Mouse (Mus musculus) Patski (cell line): ENCODE data around the gene D13Ertd608e. TPM values are rescaled to one million over a fixed set of nuclear protein-coding genes. Genes with fewer than 3 reads are reported as not detected.
"Not testable (repeated sequence)": the region's sequence is repeated elsewhere in the genome, so short reads cannot be mapped to it uniquely, and the experiment has no call there.

Experiments used
- ATAC-seq: fragments of 100-300 bp; one replicate; pipeline ENCODE4 v1.8.0; 2021
- CTCF ChIA-PET: fragments of 350-600 bp; sonication (Branson Sonifier 250); formaldehyde crosslinking; loops from one replicate; lab custom pipeline; 2022; ENCODE audit warnings: inconsistent platforms; lab: Charles Lee
- POLR2A ChIA-PET: fragments of 350-600 bp; sonication (Branson Sonifier 250); formaldehyde crosslinking; loops from one replicate; lab custom pipeline; 2022; ENCODE audit warnings: antibody characterized with exemption, inconsistent platforms; lab: Charles Lee
- DNase-seq: peaks from one replicate; pipeline ENCODE4 v3.0.0-alpha.2; 2011; ENCODE audit warnings: low read depth, low spot score
- H3K27me3 ChIP-seq: fragments of 371-371 bp; one replicate; pipeline ENCODE4 v1.5.1; 2021
- CTCF ChIP-seq: fragments of 100-300 bp; IDR thresholded peaks from one replicate; pipeline ENCODE4 v1.5.1; 2021
- in situ Hi-C: fragments of 300-500 bp; cut with MboI; formaldehyde crosslinking; loops from 3 replicates; pipeline ENCODE4 v1.11.1; 2018; ENCODE audit warnings: low pct_unique_long_range_greater_than_20kb, mixed read lengths
- polyA plus RNA-seq: library from polyadenylated mRNA; unstranded; gene quantifications from one replicate; pipeline ENCODE4 v1.2.3, GENCODE M21; 2021

Gene D13Ertd608e
- polyA plus RNA-seq, 1 experiment from 2014 or later, result not detected

GRCm38 (mm10) chr13:119817579-119818206 lies 18.1 kb upstream of the D13Ertd608e start:
- H3K27me3 ChIP-seq, result no peaks in the 10 kb centered on the region
- no peak for ATAC-seq
- no peak for TF ChIP-seq CTCF
- DNase-seq, result no peak
- ChIA-PET CTCF (no interaction called here), POLR2A (no interaction called here)
- in situ Hi-C loops, result no loop called here

GRCm38 (mm10) chr13:119830116-119830515 lies 5.7 kb upstream of the D13Ertd608e start, which contains the start of gene AF067063:
TSS of gene AF067063 (minus strand) at chr13:119830216.
- DNase-seq, CTCF ChIA-PET, ATAC-seq, POLR2A ChIA-PET, in situ Hi-C loops, H3K27me3 ChIP-seq: not testable (repeated sequence)

- DNase-seq, CTCF ChIA-PET, POLR2A ChIA-PET, in situ Hi-C loops, H3K27me3 ChIP-seq: not testable (repeated sequence)
- peak; percentile 42 for TF ChIP-seq CTCF
- ATAC-seq, result peak; percentile 32
These were observed 562 bp downstream of the D13Ertd608e start for GRCm38 (mm10) chr13:119836324-119836811.

- ATAC-seq, result peak; percentile 10
- POLR2A ChIA-PET, H3K27me3 ChIP-seq, DNase-seq, CTCF ChIA-PET, in situ Hi-C loops: not testable (repeated sequence)
These were observed 2.0 kb downstream of the D13Ertd608e start for GRCm38 (mm10) chr13:119837719-119838337.

- TF ChIP-seq CTCF, result peak; percentile 32
- DNase-seq, POLR2A ChIA-PET: not testable (repeated sequence)
These were observed 4.2 kb downstream of the D13Ertd608e start for GRCm38 (mm10) chr13:119839982-119840381.

GRCm38 (mm10) chr13:119862399-119862798 lies 26.6 kb downstream of the D13Ertd608e start:
- POLR2A ChIA-PET, DNase-seq, CTCF ChIA-PET, H3K27me3 ChIP-seq, in situ Hi-C loops, ATAC-seq: not testable (repeated sequence)

More at GRCm38 (mm10) chr13:119839982-119840381, 4.2 kb downstream of the D13Ertd608e start:
- CTCF ChIA-PET, H3K27me3 ChIP-seq, in situ Hi-C loops, ATAC-seq: not testable (repeated sequence)

GRCm38 (mm10) chr13:119864395-119864999 lies 28.7 kb downstream of the D13Ertd608e start:
- in situ Hi-C loops, CTCF ChIA-PET, H3K27me3 ChIP-seq: not testable (repeated sequence)

GRCm38 (mm10) chr13:119886896-119887295 lies 51.1 kb downstream of the D13Ertd608e start:
- POLR2A ChIA-PET, ATAC-seq, CTCF ChIA-PET, in situ Hi-C loops, H3K27me3 ChIP-seq, DNase-seq: not testable (repeated sequence)

More at GRCm38 (mm10) chr13:119864395-119864999, 28.7 kb downstream of the D13Ertd608e start:
- ATAC-seq, POLR2A ChIA-PET, DNase-seq: not testable (repeated sequence)

GRCm38 (mm10) chr13:119894685-119895084 lies 58.9 kb downstream of the D13Ertd608e start, which contains the start of gene Tcstv1:
TSS of gene Tcstv1 (minus strand) at chr13:119894785.
- in situ Hi-C loops, result loop anchor here (10.0 kb wide), 1 partner anchor 280 kb away; the partner anchor contains the start of gene Gm21818
- ATAC-seq, DNase-seq, CTCF ChIA-PET, POLR2A ChIA-PET, H3K27me3 ChIP-seq: not testable (repeated sequence)

Other genes with a start within 250 kb of the D13Ertd608e start
- 0.03 TPM for gene Ccl28, start 212.2 kb upstream of the D13Ertd608e start, polyA plus RNA-seq
- 64.9 TPM for gene Hmgcs1, start 145.6 kb upstream of the D13Ertd608e start, polyA plus RNA-seq
- gene Nim1k, start 80.1 kb upstream of the D13Ertd608e start, polyA plus RNA-seq, result 2.9 TPM
- gene Zfp131, start 45.1 kb upstream of the D13Ertd608e start, polyA plus RNA-seq, result 33.8 TPM
- gene AF067063, start 5.8 kb upstream of the D13Ertd608e start, polyA plus RNA-seq, result not detected
- gene Tcstv1, start 58.8 kb downstream of the D13Ertd608e start, polyA plus RNA-seq, result not detected
- gene Gm21761, start 93.3 kb downstream of the D13Ertd608e start, polyA plus RNA-seq, result 0.24 TPM
- gene B020031M17Rik, start 114.8 kb downstream of the D13Ertd608e start, polyA plus RNA-seq, result 0.62 TPM
- not detected for gene Gm36079, start 191.0 kb downstream of the D13Ertd608e start, polyA plus RNA-seq
- 0.30 TPM for gene Gm21188, start 216.2 kb downstream of the D13Ertd608e start, polyA plus RNA-seq